Mouse (Mus musculus) spleen, embryonic (tissue): ENCODE results near the gene Gm10153.
"Not testable (repeated sequence)": the region's sequence is repeated elsewhere in the genome, so short reads cannot be mapped to it uniquely, and the experiment has no call there.

Experiments used
- CTCF ChIA-PET: fragments of 350-600 bp; sonication (Branson Sonifier 250); formaldehyde crosslinking; loops from one replicate; lab custom pipeline; 2022; lab: Charles Lee

Gene Gm10153

GRCm38 (mm10) chr7:142144507-142144906, 45.7 kb downstream of the Gm10153 start, which contains the start of gene Gm45337:
Gm45337 (minus strand) TSS chr7:142144607.
- CTCF ChIA-PET, result no interaction called here

GRCm38 (mm10) chr7:142143506-142144010, 46.6 kb downstream of the Gm10153 start:
- CTCF ChIA-PET, result not testable (repeated sequence)

- CTCF ChIA-PET, result no interaction called here
Measured at GRCm38 (mm10) chr7:142140696-142141095, 49.5 kb downstream of the Gm10153 start.
